Mouse (Mus musculus) v-Abl transformed pro-B cells (cell line): ENCODE results near the gene Elk4.

Experiments
- in situ Hi-C, 2 experiments: fragments of 400-800 bp; cut with MboI; formaldehyde crosslinking; loops; one replicate each; pipeline ENCODE4 v1.15.1; 2025; ENCODE audit not compliant: unreplicated experiment in 2 of 2

Gene Elk4

GRCm38 (mm10) chr1:132007282-132007815 is at the start of gene Elk4:
Gene Elk4 (plus strand): TSS chr1:132007607.
- in situ Hi-C loops: loop anchor here in 1 of 2 experiments (25.0 kb wide), 1 partner anchor 1655 kb away; the partner anchor contains the start of genes Gm38394 and Zbed6

GRCm38 (mm10) chr1:131961004-131961403 is 46.4 kb upstream of the Elk4 start:
- in situ Hi-C loops: no loop called here

- in situ Hi-C loops: no loop called here
Observed at GRCm38 (mm10) chr1:131962606-131963084, 44.8 kb upstream of the Elk4 start, which contains the start of gene Slc45a3. Gene Slc45a3 (plus strand): TSS chr1:131962967.

GRCm38 (mm10) chr1:131963085-131963951 is 44.1 kb upstream of the Elk4 start:
- in situ Hi-C loops: no loop called here

GRCm38 (mm10) chr1:131964100-131964499 is 43.3 kb upstream of the Elk4 start:
- in situ Hi-C loops: no loop called here

DNA sequence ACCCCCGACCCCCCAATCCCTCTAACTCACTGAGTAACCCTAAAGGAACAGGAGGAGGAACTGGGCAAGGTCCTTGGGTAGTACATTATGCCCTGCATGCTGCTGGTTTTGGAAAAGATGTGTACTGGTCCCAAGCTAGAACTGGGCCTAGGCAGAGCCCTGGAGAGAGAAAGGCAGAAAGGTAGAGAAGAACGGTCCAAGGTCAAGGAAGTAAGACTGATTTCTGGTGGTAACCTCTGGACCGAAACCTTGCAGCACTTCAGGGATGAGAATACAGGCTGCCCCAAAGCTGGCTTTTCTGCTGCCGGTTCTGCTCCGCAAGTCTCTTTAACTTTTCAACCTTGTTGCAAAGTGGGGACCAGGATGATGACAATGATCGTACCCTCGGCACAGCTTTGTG is 42.8 kb upstream of the Elk4 start:
- in situ Hi-C loops: no loop called here

DNA sequence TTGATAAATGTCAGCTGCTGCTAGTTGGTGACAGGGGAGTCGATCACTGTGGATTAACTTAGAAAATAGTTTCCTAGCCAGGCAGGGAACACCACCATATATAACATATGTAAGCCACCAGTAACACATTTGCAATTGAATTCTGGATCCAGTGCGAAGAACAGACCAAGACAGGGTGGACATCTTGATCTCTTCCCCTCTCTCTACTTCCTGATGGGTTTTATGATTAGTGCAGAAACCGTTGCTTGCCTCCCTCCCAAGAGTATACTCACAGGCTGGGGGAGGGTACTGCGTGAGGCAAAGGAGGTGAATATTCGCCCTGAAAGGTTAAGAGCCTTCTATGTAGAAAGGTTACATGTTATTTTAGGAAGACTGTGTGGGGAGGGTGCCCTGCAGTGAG is 41.6 kb upstream of the Elk4 start:
- in situ Hi-C loops: no loop called here

DNA sequence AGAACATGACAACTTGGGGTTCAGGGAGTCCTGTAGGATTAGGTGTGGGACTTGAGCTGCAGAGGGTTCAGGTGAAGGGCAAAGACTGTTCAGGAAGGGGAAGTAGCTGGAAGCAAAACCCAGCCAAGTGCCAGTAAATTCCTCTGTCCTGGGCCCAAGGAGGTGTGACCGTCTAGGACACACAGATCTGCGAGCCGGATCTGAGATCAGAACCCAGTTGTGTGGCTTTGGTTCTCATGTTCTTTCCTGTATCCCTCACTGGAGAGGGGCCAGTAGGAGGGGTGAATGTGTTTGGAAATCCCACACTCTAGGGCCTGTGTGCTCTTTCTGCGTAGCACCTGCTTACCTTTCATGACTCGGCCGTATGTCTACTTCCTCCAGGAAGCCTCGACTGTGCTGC is 40.1 kb upstream of the Elk4 start:
- in situ Hi-C loops: no loop called here

GRCm38 (mm10) chr1:131968556-131968955 is 38.9 kb upstream of the Elk4 start:
- in situ Hi-C loops: no loop called here

GRCm38 (mm10) chr1:131968983-131969382 is 38.4 kb upstream of the Elk4 start:
- in situ Hi-C loops: no loop called here

GRCm38 (mm10) chr1:131969825-131970224 is 37.6 kb upstream of the Elk4 start:
- in situ Hi-C loops: no loop called here

DNA sequence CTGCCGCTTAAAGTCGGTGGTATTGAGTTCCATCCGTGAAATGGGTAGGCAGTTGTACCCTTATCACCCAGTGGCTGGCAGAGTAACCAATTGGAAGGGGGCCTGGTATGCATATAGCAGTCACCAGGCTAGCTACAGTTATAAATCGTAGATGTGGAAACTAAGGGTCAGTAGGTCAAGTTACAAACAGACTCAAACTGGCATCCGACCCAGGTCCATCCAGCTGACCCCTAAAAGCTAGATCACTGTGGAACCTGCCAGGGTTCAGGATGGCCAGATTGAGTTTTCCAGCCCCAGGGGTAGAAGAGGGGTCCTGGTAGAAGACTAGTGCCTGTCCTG is 37.1 kb upstream of the Elk4 start:
- in situ Hi-C loops: no loop called here

- in situ Hi-C loops: no loop called here
Observed at GRCm38 (mm10) chr1:131970661-131971520, 36.5 kb upstream of the Elk4 start.

GRCm38 (mm10) chr1:131971771-131972497 is 35.5 kb upstream of the Elk4 start:
- in situ Hi-C loops: no loop called here

GRCm38 (mm10) chr1:131972498-131973334 is 34.7 kb upstream of the Elk4 start:
- in situ Hi-C loops: no loop called here

DNA sequence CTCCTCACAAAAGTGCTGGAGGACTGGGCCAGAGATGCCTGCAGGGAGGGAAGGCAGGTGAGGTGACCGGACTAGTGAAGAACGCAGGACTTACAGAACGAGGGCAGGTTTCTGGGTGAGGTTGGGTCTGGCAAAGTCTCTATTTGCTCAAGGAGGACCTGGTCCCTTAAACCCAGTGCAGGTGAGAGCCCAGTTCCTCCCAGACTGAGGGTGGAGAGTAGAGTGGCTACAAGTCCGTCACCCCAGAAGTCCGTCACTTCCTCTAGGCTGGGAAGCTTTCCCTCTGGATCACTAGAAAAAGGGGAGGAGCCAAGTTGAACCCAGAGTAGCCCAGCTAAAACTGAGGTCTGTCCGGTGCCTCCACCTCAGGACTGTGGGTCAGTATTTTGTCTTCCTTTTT is 33.4 kb upstream of the Elk4 start:
- in situ Hi-C loops: no loop called here

DNA sequence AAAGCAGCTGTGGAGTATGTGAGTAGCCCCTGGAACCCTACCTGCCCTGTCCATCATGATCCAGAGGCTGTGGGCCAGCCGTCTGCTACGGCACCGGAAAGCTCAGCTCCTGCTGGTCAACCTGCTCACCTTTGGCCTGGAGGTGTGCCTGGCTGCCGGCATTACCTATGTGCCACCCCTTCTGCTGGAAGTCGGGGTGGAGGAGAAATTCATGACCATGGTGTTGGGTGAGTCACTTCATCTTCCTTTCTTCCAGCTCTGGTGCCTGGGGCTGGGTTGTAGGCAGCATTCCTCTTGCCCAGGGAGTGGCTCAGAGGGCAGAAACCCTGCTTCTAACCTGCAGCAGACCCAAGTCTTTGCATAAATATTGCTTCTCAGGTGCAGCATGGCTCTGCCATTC is 30.5 kb upstream of the Elk4 start:
- in situ Hi-C loops: loop anchor here (5.0 kb wide), 1 partner anchor 40 kb away; no protein-coding TSS in a partner anchor

DNA sequence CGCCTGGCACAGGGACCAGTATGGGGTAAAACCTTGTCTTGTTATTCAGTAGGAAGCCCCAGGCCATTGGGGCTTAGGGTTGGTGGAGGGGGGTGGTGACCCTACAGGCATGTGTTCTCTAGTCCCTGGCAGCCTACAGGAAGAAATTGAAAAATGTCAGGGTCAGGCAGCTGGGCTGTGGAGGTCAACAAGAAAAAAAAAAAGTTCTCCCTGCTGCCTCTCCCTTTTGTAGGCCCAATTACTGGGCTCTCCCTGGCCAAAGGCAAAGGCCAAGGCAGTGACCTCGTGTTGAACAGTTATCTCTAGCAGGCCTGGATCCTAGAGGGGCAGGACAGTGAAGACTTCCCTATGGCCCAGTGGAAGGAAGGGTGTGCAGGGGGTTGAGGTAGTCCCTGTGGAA is 26.9 kb upstream of the Elk4 start:
- in situ Hi-C loops: no loop called here

GRCm38 (mm10) chr1:131981378-131982013 is 25.9 kb upstream of the Elk4 start:
- in situ Hi-C loops: no loop called here
